Mouse (Mus musculus): ENCODE results near the gene Bhlhe41. TPM values are rescaled to one million over a fixed set of nuclear protein-coding genes. Genes with fewer than 3 reads are reported as not detected.

Gene Bhlhe41
- polyA plus RNA-seq (2016; fragmentation: Nextera tagmentation; extraction: Ambion mirVana): 3.8 and 7.4 TPM in 2 replicates

- under 1% methylated on average over 49 of the region's 57 CpGs for WGBS
- H3K4me3 ChIP-seq: peak within 1 kb of the TSS; percentile 78
- H3K27ac ChIP-seq: peak within 1 kb of the TSS; percentile 92
- DNase-seq (ENCODE audit: low spot score): peak; percentile 90
- peaks cover 45% of the 10 kb centered on the region for H3K27me3 ChIP-seq (ENCODE audit: insufficient read depth, poor library complexity, severe bottlenecking)
- peaks cover 54% of the 10 kb centered on the region for H3K4me1 ChIP-seq
- no peaks in the 10 kb centered on the region for H3K36me3 ChIP-seq
- no peaks in the 10 kb centered on the region for H3K9me3 ChIP-seq
Measured at GRCm38 (mm10) chr6:145865289-145865885, at the start of gene Bhlhe41. Gene Bhlhe41, minus strand, starts transcription at chr6:145865558.

GRCm38 (mm10) chr6:145912232-145912631, 46.9 kb upstream of the Bhlhe41 start:
- Histone ChIP-seq H3K9me3 (no peaks in the 10 kb centered on the region), H3K27me3 (ENCODE audit: insufficient read depth, poor library complexity, severe bottlenecking) (no peaks in the 10 kb centered on the region)

GRCm38 (mm10) chr6:145910469-145911426, 45.4 kb upstream of the Bhlhe41 start:
- 89% methylated on average over 3 of the region's 3 CpGs for WGBS
- no peaks in the 10 kb centered on the region for H3K9me3 ChIP-seq

More at GRCm38 (mm10) chr6:145912232-145912631, 46.9 kb upstream of the Bhlhe41 start:
- Histone ChIP-seq H3K27ac (no peak overlapping the region), H3K4me3 (no peak overlapping the region), H3K4me1 (peaks cover 9% of the 10 kb centered on the region), H3K36me3 (no peaks in the 10 kb centered on the region)
- DNase-seq (ENCODE audit: low spot score): no peak

GRCm38 (mm10) chr6:145909943-145910342, 44.6 kb upstream of the Bhlhe41 start:
- Histone ChIP-seq H3K9me3 (no peaks in the 10 kb centered on the region), H3K4me3 (no peak overlapping the region), H3K36me3 (no peaks in the 10 kb centered on the region), H3K27ac (no peak overlapping the region), H3K4me1 (peaks cover 20% of the 10 kb centered on the region), H3K27me3 (ENCODE audit: insufficient read depth, poor library complexity, severe bottlenecking) (no peaks in the 10 kb centered on the region)
- DNase-seq (ENCODE audit: low spot score): no peak
- whole genome bisulfite sequencing: 79% methylated on average over 4 of the region's 4 CpGs

More at GRCm38 (mm10) chr6:145910469-145911426, 45.4 kb upstream of the Bhlhe41 start:
- no peak overlapping the region for H3K27ac ChIP-seq
- H3K27me3 ChIP-seq (ENCODE audit: insufficient read depth, poor library complexity, severe bottlenecking): no peaks in the 10 kb centered on the region
- DNase-seq (ENCODE audit: low spot score): no peak
- no peak overlapping the region for H3K4me3 ChIP-seq
- H3K4me1 ChIP-seq: peaks cover 19% of the 10 kb centered on the region
- H3K36me3 ChIP-seq: no peaks in the 10 kb centered on the region

GRCm38 (mm10) chr6:145906096-145906890, 40.9 kb upstream of the Bhlhe41 start:
- Histone ChIP-seq H3K27me3 (ENCODE audit: insufficient read depth, poor library complexity, severe bottlenecking) (no peaks in the 10 kb centered on the region), H3K9me3 (no peaks in the 10 kb centered on the region), H3K4me1 (peaks cover 15% of the 10 kb centered on the region), H3K36me3 (no peaks in the 10 kb centered on the region), H3K4me3 (no peak overlapping the region), H3K27ac (peak overlapping the region; percentile 36; the same call in 1 of the 2 replicates)
- WGBS: 53% methylated on average over 7 of the region's 7 CpGs
- DNase-seq (ENCODE audit: low spot score): no peak

GRCm38 (mm10) chr6:145904616-145905015, 39.3 kb upstream of the Bhlhe41 start:
- WGBS: 80% methylated on average over 5 of the region's 5 CpGs
- no peak overlapping the region for H3K4me3 ChIP-seq

GRCm38 (mm10) chr6:145904169-145904568, 38.8 kb upstream of the Bhlhe41 start:
- Histone ChIP-seq H3K27ac (no peak overlapping the region), H3K4me1 (peaks cover 11% of the 10 kb centered on the region), H3K36me3 (no peaks in the 10 kb centered on the region), H3K9me3 (no peaks in the 10 kb centered on the region), H3K4me3 (no peak overlapping the region), H3K27me3 (ENCODE audit: insufficient read depth, poor library complexity, severe bottlenecking) (no peaks in the 10 kb centered on the region)
- 90% methylated on average over 5 of the region's 5 CpGs for WGBS
- no peak for DNase-seq (ENCODE audit: low spot score)

More at GRCm38 (mm10) chr6:145904616-145905015, 39.3 kb upstream of the Bhlhe41 start:
- Histone ChIP-seq H3K27me3 (ENCODE audit: insufficient read depth, poor library complexity, severe bottlenecking) (no peaks in the 10 kb centered on the region), H3K27ac (no peak overlapping the region), H3K4me1 (peaks cover 11% of the 10 kb centered on the region), H3K9me3 (no peaks in the 10 kb centered on the region), H3K36me3 (no peaks in the 10 kb centered on the region)
- no peak for DNase-seq (ENCODE audit: low spot score)

GRCm38 (mm10) chr6:145894669-145895342, 29.4 kb upstream of the Bhlhe41 start:
- 60% methylated on average over 8 of the region's 8 CpGs for WGBS
- Histone ChIP-seq H3K4me3 (no peak overlapping the region), H3K27ac (no peak overlapping the region), H3K36me3 (no peaks in the 10 kb centered on the region), H3K27me3 (ENCODE audit: insufficient read depth, poor library complexity, severe bottlenecking) (no peaks in the 10 kb centered on the region), H3K9me3 (no peaks in the 10 kb centered on the region), H3K4me1 (peaks cover 22% of the 10 kb centered on the region)
- no peak for DNase-seq (ENCODE audit: low spot score)

GRCm38 (mm10) chr6:145893366-145894021, 28.1 kb upstream of the Bhlhe41 start:
- peaks cover 22% of the 10 kb centered on the region for H3K4me1 ChIP-seq
- 85% methylated on average over 13 of the region's 13 CpGs for WGBS
- H3K27ac ChIP-seq: no peak overlapping the region
- no peaks in the 10 kb centered on the region for H3K36me3 ChIP-seq
- DNase-seq (ENCODE audit: low spot score): no peak
- H3K4me3 ChIP-seq: no peak overlapping the region
- H3K9me3 ChIP-seq: no peaks in the 10 kb centered on the region
- H3K27me3 ChIP-seq (ENCODE audit: insufficient read depth, poor library complexity, severe bottlenecking): no peaks in the 10 kb centered on the region

GRCm38 (mm10) chr6:145892381-145893265, 27.3 kb upstream of the Bhlhe41 start:
- Histone ChIP-seq H3K4me3 (no peak overlapping the region), H3K27me3 (ENCODE audit: insufficient read depth, poor library complexity, severe bottlenecking) (no peaks in the 10 kb centered on the region), H3K27ac (no peak overlapping the region), H3K4me1 (peaks cover 22% of the 10 kb centered on the region), H3K9me3 (no peaks in the 10 kb centered on the region), H3K36me3 (no peaks in the 10 kb centered on the region)
- WGBS: 88% methylated on average over 20 of the region's 20 CpGs
- no peak for DNase-seq (ENCODE audit: low spot score)

- H3K27me3 ChIP-seq (ENCODE audit: insufficient read depth, poor library complexity, severe bottlenecking): no peaks in the 10 kb centered on the region
- H3K36me3 ChIP-seq: no peaks in the 10 kb centered on the region
- H3K27ac ChIP-seq: no peak overlapping the region
- H3K4me3 ChIP-seq: no peak overlapping the region
- H3K4me1 ChIP-seq: peaks cover 23% of the 10 kb centered on the region
- 73% methylated on average over 11 of the region's 11 CpGs for WGBS
- no peaks in the 10 kb centered on the region for H3K9me3 ChIP-seq
- DNase-seq (ENCODE audit: low spot score): no peak
Measured at GRCm38 (mm10) chr6:145891951-145892350, 26.6 kb upstream of the Bhlhe41 start.
